Mouse (Mus musculus): ENCODE results near the gene Zfp462.

DNA sequence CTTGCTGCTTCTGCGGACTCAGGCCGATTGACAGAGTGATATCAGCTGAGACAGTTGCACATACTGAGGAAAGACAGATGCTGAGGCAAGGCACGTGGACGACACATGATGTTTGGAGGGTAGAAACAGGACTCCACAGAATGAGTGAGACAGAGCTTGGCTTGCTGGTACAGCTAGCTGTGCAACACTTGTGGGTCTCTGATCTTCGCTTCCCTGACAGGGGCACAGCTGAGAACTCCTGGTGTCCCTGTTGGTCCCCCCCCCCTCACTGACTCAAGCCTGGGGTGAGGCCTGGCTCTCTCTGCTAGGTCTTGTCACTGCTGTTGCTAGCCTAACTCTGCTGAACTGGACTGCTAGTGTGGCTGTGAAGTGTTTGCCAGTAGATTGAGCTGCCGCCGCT, 18.7 kb downstream of the Zfp462 start:
- no peak for TF ChIP-seq POLR2A (IDR thresholded peaks at IDR 0.05; ENCODE audit: low read depth, low read length)
- TF ChIP-seq CTCF (IDR thresholded peaks at IDR 0.05; ENCODE audit: extremely low read depth, insufficient read depth, insufficient read length, insufficient replicate concordance), result no peak
